Mouse (Mus musculus): ENCODE data around the gene Tmem240.

DNA sequence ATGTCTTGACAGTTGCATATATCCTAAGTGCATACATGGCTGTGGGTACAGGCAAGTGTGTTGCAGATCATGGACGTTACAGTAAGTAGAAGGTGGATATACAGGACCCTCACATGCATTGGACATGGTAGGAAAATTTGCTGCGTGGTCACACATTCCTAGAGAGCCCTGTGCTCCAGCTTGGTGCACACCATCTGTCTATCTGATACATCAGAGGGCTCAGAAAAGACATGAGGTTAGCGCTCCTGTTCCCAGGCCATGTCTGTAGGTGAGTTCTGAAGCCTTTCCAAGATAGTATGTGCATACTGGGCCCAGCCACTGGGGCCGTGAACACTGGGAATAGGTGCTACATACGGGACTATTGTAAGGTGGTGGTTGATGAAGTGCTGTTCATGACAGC is 1.8 kb downstream of the Tmem240 start:
- TF ChIP-seq CTCF (IDR thresholded peaks at IDR 0.05; ENCODE audit: low read depth) (no peak), EP300 (IDR thresholded peaks at IDR 0.05; ENCODE audit: low read depth) (no peak)

Data from liver, embryonic 14.5 days (tissue).